Mouse (Mus musculus): Measurements from ENCODE around the gene Plcb2. TPM values are rescaled to one million over a fixed set of nuclear protein-coding genes. Genes with fewer than 3 reads are reported as not detected.

The Plcb2 gene
- polyA plus RNA-seq, 1 experiment from 2014 or later: 0.55 TPM

GRCm38 (mm10) chr2:118676839-118677741 is 51.1 kb downstream of the Plcb2 start:
- under 1% methylated on average over 89 of the region's 89 CpGs for WGBS
- peaks cover 80% of the 10 kb centered on the region for H3K27me3 ChIP-seq
- no peaks in the 10 kb centered on the region for H3K36me3 ChIP-seq
- H3K27ac ChIP-seq: no peak overlapping the region
- H3K9me3 ChIP-seq: no peaks in the 10 kb centered on the region
- H3K4me3 ChIP-seq: peak overlapping the region; percentile 56
- H3K4me1 ChIP-seq: peaks cover 19% of the 10 kb centered on the region
- 0 out of 2 replicates have a peak, but pooled peaks have one; percentile 17 for ATAC-seq (ENCODE audit: insufficient number of reproducible peaks, insufficient read depth, low FRiP score, low TSS enrichment, low read depth)
- peak overlapping the region; percentile 95 for H3K4me2 ChIP-seq
- H3K9ac ChIP-seq: peak overlapping the region; percentile 66

- WGBS: 18% methylated on average over 7 of the region's 7 CpGs
- Histone ChIP-seq H3K27ac (no peak overlapping the region), H3K9ac (no peak overlapping the region), H3K27me3 (peaks cover 75% of the 10 kb centered on the region), H3K4me2 (no peak overlapping the region), H3K36me3 (no peaks in the 10 kb centered on the region), H3K4me3 (no peak overlapping the region), H3K9me3 (no peaks in the 10 kb centered on the region), H3K4me1 (peaks cover 23% of the 10 kb centered on the region)
- ATAC-seq (ENCODE audit: insufficient number of reproducible peaks, insufficient read depth, low FRiP score, low TSS enrichment, low read depth): no peak
Observed at GRCm38 (mm10) chr2:118674500-118674899, 53.7 kb downstream of the Plcb2 start.

- no peaks in the 10 kb centered on the region for H3K36me3 ChIP-seq
- 27% methylated on average over 15 of the region's 15 CpGs for WGBS
- no peak overlapping the region for H3K27ac ChIP-seq
- ATAC-seq (ENCODE audit: insufficient number of reproducible peaks, insufficient read depth, low FRiP score, low TSS enrichment, low read depth): no peak
- H3K4me1 ChIP-seq: peaks cover 29% of the 10 kb centered on the region
- H3K27me3 ChIP-seq: peaks cover 68% of the 10 kb centered on the region
- no peak overlapping the region for H3K4me3 ChIP-seq
- H3K4me2 ChIP-seq: no peak overlapping the region
- no peaks in the 10 kb centered on the region for H3K9me3 ChIP-seq
- no peak overlapping the region for H3K9ac ChIP-seq
Observed at GRCm38 (mm10) chr2:118673686-118674465, 54.4 kb downstream of the Plcb2 start.

- Histone ChIP-seq H3K9ac (no peak overlapping the region), H3K4me3 (no peak overlapping the region), H3K9me3 (no peaks in the 10 kb centered on the region), H3K36me3 (no peaks in the 10 kb centered on the region), H3K4me2 (no peak overlapping the region), H3K4me1 (peaks cover 19% of the 10 kb centered on the region), H3K27me3 (peaks cover 47% of the 10 kb centered on the region), H3K27ac (no peak overlapping the region)
- 39% methylated on average over 1 of the region's 1 CpGs for WGBS
- ATAC-seq (ENCODE audit: insufficient number of reproducible peaks, insufficient read depth, low FRiP score, low TSS enrichment, low read depth): no peak
Observed at GRCm38 (mm10) chr2:118671728-118672127, 56.5 kb downstream of the Plcb2 start.

GRCm38 (mm10) chr2:118669785-118670184 is 58.5 kb downstream of the Plcb2 start:
- H3K4me3 ChIP-seq: no peak overlapping the region
- no peak overlapping the region for H3K4me2 ChIP-seq
- H3K4me1 ChIP-seq: peaks cover 20% of the 10 kb centered on the region; the same call in 1 of the 2 replicates
- peaks cover 33% of the 10 kb centered on the region for H3K27me3 ChIP-seq
- no peak overlapping the region for H3K9ac ChIP-seq
- no peak for ATAC-seq (ENCODE audit: insufficient number of reproducible peaks, insufficient read depth, low FRiP score, low TSS enrichment, low read depth)
- H3K27ac ChIP-seq: no peak overlapping the region
- no peaks in the 10 kb centered on the region for H3K9me3 ChIP-seq
- H3K36me3 ChIP-seq: no peaks in the 10 kb centered on the region
- 34% methylated on average over 2 of the region's 2 CpGs for WGBS

GRCm38 (mm10) chr2:118669245-118669644 is 59.0 kb downstream of the Plcb2 start:
- peaks cover 16% of the 10 kb centered on the region; the same call in 1 of the 2 replicates for H3K4me1 ChIP-seq
- H3K27ac ChIP-seq: no peak overlapping the region
- H3K9ac ChIP-seq: no peak overlapping the region
- H3K9me3 ChIP-seq: no peaks in the 10 kb centered on the region
- no peak overlapping the region for H3K4me2 ChIP-seq
- H3K36me3 ChIP-seq: no peaks in the 10 kb centered on the region
- 33% methylated on average over 6 of the region's 6 CpGs for WGBS
- no peak for ATAC-seq (ENCODE audit: insufficient number of reproducible peaks, insufficient read depth, low FRiP score, low TSS enrichment, low read depth)
- peaks cover 31% of the 10 kb centered on the region for H3K27me3 ChIP-seq
- no peak overlapping the region for H3K4me3 ChIP-seq

- Histone ChIP-seq H3K4me3 (no peak overlapping the region), H3K9ac (no peak overlapping the region), H3K9me3 (no peaks in the 10 kb centered on the region), H3K4me2 (no peak overlapping the region), H3K27ac (no peak overlapping the region), H3K4me1 (peaks cover 33% of the 10 kb centered on the region), H3K36me3 (no peaks in the 10 kb centered on the region), H3K27me3 (peaks cover 31% of the 10 kb centered on the region)
- no peak for ATAC-seq (ENCODE audit: insufficient number of reproducible peaks, insufficient read depth, low FRiP score, low TSS enrichment, low read depth)
- 73% methylated on average over 5 of the region's 5 CpGs for WGBS
Observed at GRCm38 (mm10) chr2:118667181-118667580, 61.1 kb downstream of the Plcb2 start.

- Histone ChIP-seq H3K9me3 (no peaks in the 10 kb centered on the region), H3K4me3 (no peak overlapping the region), H3K4me1 (peaks cover 33% of the 10 kb centered on the region), H3K9ac (no peak overlapping the region), H3K36me3 (no peaks in the 10 kb centered on the region), H3K27ac (no peak overlapping the region), H3K4me2 (no peak overlapping the region), H3K27me3 (peaks cover 34% of the 10 kb centered on the region)
- 75% methylated on average over 4 of the region's 4 CpGs for WGBS
- no peak for ATAC-seq (ENCODE audit: insufficient number of reproducible peaks, insufficient read depth, low FRiP score, low TSS enrichment, low read depth)
Observed at GRCm38 (mm10) chr2:118665616-118666015, 62.6 kb downstream of the Plcb2 start.

GRCm38 (mm10) chr2:118664975-118665516 is 63.2 kb downstream of the Plcb2 start:
- H3K4me1 ChIP-seq: peaks cover 34% of the 10 kb centered on the region
- no peak overlapping the region for H3K4me2 ChIP-seq
- no peaks in the 10 kb centered on the region for H3K9me3 ChIP-seq
- peaks cover 34% of the 10 kb centered on the region for H3K27me3 ChIP-seq
- H3K9ac ChIP-seq: no peak overlapping the region
- no peak overlapping the region for H3K27ac ChIP-seq
- H3K36me3 ChIP-seq: no peaks in the 10 kb centered on the region
- WGBS: 61% methylated on average over 3 of the region's 3 CpGs
- no peak overlapping the region for H3K4me3 ChIP-seq
- no peak for ATAC-seq (ENCODE audit: insufficient number of reproducible peaks, insufficient read depth, low FRiP score, low TSS enrichment, low read depth)

GRCm38 (mm10) chr2:118663804-118664766 is 64.2 kb downstream of the Plcb2 start:
- Histone ChIP-seq H3K36me3 (no peaks in the 10 kb centered on the region), H3K4me3 (peak overlapping the region; percentile 44), H3K9ac (peak overlapping the region; percentile 67; the same call in 1 of the 2 replicates), H3K9me3 (no peaks in the 10 kb centered on the region), H3K27me3 (peaks cover 34% of the 10 kb centered on the region), H3K27ac (no peak overlapping the region; the same call in 1 of the 2 replicates), H3K4me1 (peaks cover 36% of the 10 kb centered on the region), H3K4me2 (peak overlapping the region; percentile 90)
- ATAC-seq (ENCODE audit: insufficient number of reproducible peaks, insufficient read depth, low FRiP score, low TSS enrichment, low read depth): peak; percentile 23
- 46% methylated on average over 19 of the region's 19 CpGs for whole genome bisulfite sequencing
